Mouse (Mus musculus) forebrain, embryonic 11.5 days (tissue): ENCODE measurements around the gene Wbp2nl. TPM values are rescaled to one million over a fixed set of nuclear protein-coding genes. Genes with fewer than 3 reads are reported as not detected.

Experiments
- ATAC-seq: fragments of 200-750 bp; cut with Nextera tagmentation; replicated peaks from 2 replicates; pipeline ENCODE4 v1.8.0; 2017; ENCODE audit warnings: moderate TSS enrichment; ENCODE audit not compliant: low FRiP score
- DNase-seq: peaks from one replicate; pipeline ENCODE4 v3.0.0-alpha.2; 2017; ENCODE audit warnings: low spot score
- H3K27ac ChIP-seq: fragments of 300-500 bp; sonication (generic); 2 replicates; pipeline ENCODE4 v1.5.1; 2014; ENCODE audit warnings: low read depth, low read length
- H3K27me3 ChIP-seq: fragments of 300-500 bp; sonication (generic); 2 replicates; pipeline ENCODE4 v1.6.1; 2014; ENCODE audit warnings: mild to moderate bottlenecking, low read length, mixed read lengths; ENCODE audit not compliant: control insufficient read depth, insufficient read depth
- H3K36me3 ChIP-seq: fragments of 300-500 bp; sonication (generic); 2 replicates; pipeline ENCODE4 v1.6.1; 2014; ENCODE audit warnings: mild to moderate bottlenecking, low read length, moderate library complexity, mixed read lengths; ENCODE audit not compliant: control insufficient read depth, insufficient read depth
- H3K4me1 ChIP-seq: fragments of 300-500 bp; sonication (generic); replicated peaks from 2 replicates; pipeline ENCODE4 v1.6.1; 2014; ENCODE audit warnings: low read length, mixed read lengths; ENCODE audit not compliant: control insufficient read depth, insufficient read depth
- H3K4me2 ChIP-seq: fragments of 300-500 bp; sonication (generic); 2 replicates; pipeline ENCODE4 v1.6.1; 2014; ENCODE audit warnings: low read depth, mild to moderate bottlenecking, low read length, moderate library complexity, mixed read lengths; ENCODE audit not compliant: severe bottlenecking
- H3K4me3 ChIP-seq: fragments of 300-500 bp; sonication (generic); 2 replicates; pipeline ENCODE4 v1.5.1; 2014; ENCODE audit warnings: low read depth, low read length
- H3K9ac ChIP-seq: fragments of 300-500 bp; sonication (generic); 2 replicates; pipeline ENCODE4 v1.6.1; 2014; ENCODE audit warnings: low read length
- H3K9me3 ChIP-seq: fragments of 300-500 bp; sonication (generic); 2 replicates; pipeline ENCODE4 v1.6.1; 2016; ENCODE audit warnings: low read length, mixed read lengths; ENCODE audit not compliant: control insufficient read depth
- WGBS: fragments of 180-500 bp; shearing (Covaris S2); extraction: QIAGEN DNeasy Blood & Tissue Kit; methylation state at CpG from one replicate; pipeline ENCODE4 v1.1.7; 2014; 5-methylcytosine and 5-hydroxymethylcytosine counted together
- polyA plus RNA-seq: library from polyadenylated mRNA; unstranded; fragments of >200 nt; fragmentation: Nextera tagmentation; extraction: Ambion mirVana; gene quantifications from 2 replicates; pipeline ENCODE4 v1.2.1, GENCODE M21; 2014

The Wbp2nl gene
- polyA plus RNA-seq, 1 experiment from 2014 or later: not detected

DNA sequence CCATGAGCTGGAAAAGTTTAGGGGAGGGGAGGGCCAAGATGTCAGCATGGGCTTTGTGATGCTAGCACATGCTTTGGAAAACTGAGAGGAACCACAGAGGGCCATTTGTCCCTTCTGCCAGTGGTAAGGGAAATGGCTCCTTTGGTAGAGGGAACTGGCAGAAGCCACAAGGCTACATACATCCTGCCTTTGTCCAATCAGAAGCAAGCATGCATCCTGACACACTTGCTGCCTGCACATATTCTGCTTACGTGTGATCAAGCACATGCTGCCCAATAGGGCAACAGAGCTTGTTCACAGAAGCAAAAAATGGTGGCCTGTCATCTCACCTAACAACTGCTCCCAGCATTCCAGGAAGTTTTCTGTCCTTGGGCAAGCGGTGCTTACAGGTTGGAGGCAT, 26.6 kb downstream of the Wbp2nl start:
- 87% methylated on average over 2 of the region's 2 CpGs for WGBS
- Histone ChIP-seq H3K4me3 (no peak overlapping the region), H3K4me1 (no peaks in the 10 kb centered on the region), H3K9ac (no peak overlapping the region), H3K36me3 (no peaks in the 10 kb centered on the region; the same call in 1 of the 2 replicates), H3K27ac (no peak overlapping the region), H3K4me2 (no peak overlapping the region), H3K27me3 (no peaks in the 10 kb centered on the region), H3K9me3 (no peaks in the 10 kb centered on the region)
- DNase-seq (no peak), ATAC-seq (no peak)

DNA sequence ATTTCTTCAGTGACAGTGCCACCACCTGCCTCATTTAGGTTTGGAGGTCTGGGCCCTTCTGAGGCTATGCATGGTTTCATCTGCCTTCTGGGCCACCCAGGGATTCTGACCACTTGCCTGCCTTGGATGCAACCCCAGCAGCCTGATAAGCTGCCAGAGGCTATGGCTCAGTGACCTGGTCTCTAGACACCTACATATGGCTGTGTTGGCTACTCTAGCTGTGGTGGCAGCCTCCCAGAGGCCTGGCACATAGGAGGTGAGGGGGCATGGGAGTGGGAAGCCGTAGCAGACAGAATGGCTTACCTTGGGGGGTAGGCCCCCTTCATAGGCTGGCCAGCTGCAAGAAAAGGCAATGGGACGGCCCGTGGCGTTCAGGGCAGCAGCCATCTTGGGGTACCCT, 36.4 kb downstream of the Wbp2nl start:
- Histone ChIP-seq H3K27me3 (peaks cover 4% of the 10 kb centered on the region; the same call in 1 of the 2 replicates), H3K27ac (no peak overlapping the region), H3K9me3 (no peaks in the 10 kb centered on the region), H3K4me3 (no peak overlapping the region), H3K4me1 (peaks cover 7% of the 10 kb centered on the region; the same call in 1 of the 2 replicates), H3K4me2 (no peak overlapping the region), H3K36me3 (no peaks in the 10 kb centered on the region), H3K9ac (no peak overlapping the region)
- 96% methylated on average over 4 of the region's 4 CpGs for WGBS
- no peak for DNase-seq
- ATAC-seq: no peak

DNA sequence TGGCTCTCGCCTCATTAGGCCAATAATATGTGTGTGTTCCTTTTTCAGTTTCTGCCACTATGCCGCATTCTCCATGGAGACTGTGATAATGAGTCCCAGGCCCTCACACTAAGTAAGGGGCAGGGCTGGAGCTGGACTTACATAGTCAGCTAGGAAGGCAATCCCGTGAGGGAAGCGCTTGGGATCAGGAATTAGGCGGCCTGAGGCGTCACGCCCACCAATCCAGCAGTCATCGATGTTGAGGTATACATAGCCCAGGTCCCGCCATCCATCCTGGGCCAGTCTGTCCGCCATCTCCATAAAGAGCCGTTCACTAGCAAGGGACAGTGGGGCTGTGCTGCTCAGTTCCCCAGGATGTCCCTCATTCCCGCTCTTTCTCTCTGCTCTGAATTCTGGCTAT, 37.9 kb downstream of the Wbp2nl start:
- DNase-seq (no peak), ATAC-seq (no peak)
- Histone ChIP-seq H3K4me2 (no peak overlapping the region), H3K9me3 (no peaks in the 10 kb centered on the region), H3K9ac (no peak overlapping the region), H3K4me1 (peaks cover 11% of the 10 kb centered on the region; the same call in 1 of the 2 replicates), H3K27me3 (peaks cover 9% of the 10 kb centered on the region; the same call in 1 of the 2 replicates), H3K4me3 (no peak overlapping the region), H3K27ac (no peak overlapping the region), H3K36me3 (no peaks in the 10 kb centered on the region)
- 77% methylated on average over 12 of the region's 12 CpGs for WGBS

DNA sequence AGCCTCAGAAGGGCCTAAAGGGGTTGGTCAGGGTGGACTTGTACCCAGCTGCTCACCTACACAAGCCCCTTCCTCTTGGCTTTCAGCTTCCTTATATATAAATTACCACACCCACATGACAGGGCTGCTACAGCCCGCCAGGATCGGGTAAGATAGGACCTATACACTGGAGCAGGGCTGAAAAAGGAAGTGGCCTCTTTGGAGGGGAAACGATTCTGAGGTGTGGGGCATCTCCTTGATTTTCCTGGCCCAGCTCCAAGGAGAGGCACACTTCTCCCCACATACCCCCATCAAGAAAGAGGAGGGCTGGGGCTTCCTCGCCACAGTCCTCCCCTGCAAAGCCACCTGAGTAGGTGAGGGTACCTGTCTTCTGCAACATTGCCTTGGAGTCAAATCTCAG, 39.1 kb downstream of the Wbp2nl start:
- 52% methylated on average over 4 of the region's 4 CpGs for WGBS
- Histone ChIP-seq H3K9me3 (no peaks in the 10 kb centered on the region), H3K4me1 (peaks cover 11% of the 10 kb centered on the region; the same call in 1 of the 2 replicates), H3K27ac (no peak overlapping the region), H3K36me3 (no peaks in the 10 kb centered on the region), H3K4me3 (peak overlapping the region; percentile 44), H3K27me3 (peaks cover 9% of the 10 kb centered on the region; the same call in 1 of the 2 replicates), H3K4me2 (peak overlapping the region; percentile 71), H3K9ac (peak overlapping the region; percentile 55)
- no peak for DNase-seq
- ATAC-seq: no peak

DNA sequence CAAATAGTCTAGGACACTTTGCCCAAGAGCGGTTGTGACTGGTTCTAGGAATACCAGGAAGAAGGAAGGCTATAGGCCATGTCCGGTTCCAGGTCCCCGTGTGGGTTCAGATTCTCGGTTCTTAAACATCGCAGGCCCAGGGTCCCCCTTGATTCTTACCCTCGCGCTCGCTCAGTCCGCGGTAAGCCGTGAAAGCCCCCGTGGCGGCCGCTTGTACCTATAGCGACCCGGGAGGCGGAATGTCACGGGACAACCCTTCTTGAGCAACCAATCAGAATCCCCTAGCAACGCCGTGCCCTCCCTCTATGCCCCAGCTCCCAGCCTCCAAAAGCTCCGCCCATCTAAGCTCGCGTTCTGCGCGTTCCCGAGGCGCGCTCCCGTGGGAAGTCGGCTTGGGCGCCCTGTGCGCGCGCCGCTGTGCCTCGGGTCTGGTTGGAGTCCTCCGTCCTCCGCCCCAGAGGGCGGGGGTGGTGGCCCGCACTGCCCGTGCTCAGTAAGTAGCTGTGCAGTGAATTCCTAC, 39.9 kb downstream of the Wbp2nl start, which contains the start of the genes Naga, Pheta2 and Smdt1:
Gene Naga (minus strand): TSS at position 333 of the 520 bp plus-strand sequence.
Gene Pheta2 (plus strand): TSS at position 350 of the 520 bp plus-strand sequence.
Gene Smdt1 (plus strand): TSS at position 367 of the 520 bp plus-strand sequence.
- peak within 1 kb of the TSS; percentile 71 for H3K4me2 ChIP-seq
- H3K9me3 ChIP-seq: no peaks in the 10 kb centered on the region
- H3K27me3 ChIP-seq: peaks cover 9% of the 10 kb centered on the region; the same call in 1 of the 2 replicates
- peak; percentile 92 for ATAC-seq
- DNase-seq: peak; percentile 97
- peaks cover 11% of the 10 kb centered on the region; the same call in 1 of the 2 replicates for H3K4me1 ChIP-seq
- no peaks in the 10 kb centered on the region for H3K36me3 ChIP-seq
- no peak within 1 kb of the TSS for H3K27ac ChIP-seq
- WGBS: under 1% methylated on average over 41 of the region's 41 CpGs
- peak within 1 kb of the TSS; percentile 55 for H3K9ac ChIP-seq
- H3K4me3 ChIP-seq: peak within 1 kb of the TSS; percentile 44

DNA sequence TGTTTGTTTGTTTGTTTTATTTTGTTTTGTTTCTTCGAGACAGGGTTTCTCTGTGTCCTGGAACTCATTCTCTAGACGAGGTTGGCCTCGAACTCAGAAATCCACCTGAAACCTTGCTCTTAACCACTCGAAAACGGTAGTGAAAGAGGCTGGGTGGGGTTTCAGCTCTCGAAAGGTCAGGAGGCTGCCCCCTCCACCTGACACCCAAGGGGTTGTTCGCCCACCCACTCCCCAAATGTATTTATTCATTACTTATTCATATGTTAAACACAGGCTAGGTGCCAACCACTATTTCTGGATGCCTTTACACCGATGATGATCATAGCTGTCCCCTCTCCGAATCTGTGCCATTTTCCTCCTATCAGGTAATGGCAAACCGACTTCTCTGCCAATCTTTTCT, 40.4 kb downstream of the Wbp2nl start:
- no peak for ATAC-seq
- Histone ChIP-seq H3K4me1 (peaks cover 11% of the 10 kb centered on the region; the same call in 1 of the 2 replicates), H3K27me3 (peaks cover 9% of the 10 kb centered on the region; the same call in 1 of the 2 replicates), H3K4me3 (peak overlapping the region; percentile 44), H3K27ac (no peak overlapping the region), H3K4me2 (peak overlapping the region; percentile 71), H3K9me3 (no peaks in the 10 kb centered on the region), H3K9ac (peak overlapping the region; percentile 55; the same call in 1 of the 2 replicates), H3K36me3 (no peaks in the 10 kb centered on the region)
- WGBS: 58% methylated on average over 10 of the region's 10 CpGs
- DNase-seq: no peak

DNA sequence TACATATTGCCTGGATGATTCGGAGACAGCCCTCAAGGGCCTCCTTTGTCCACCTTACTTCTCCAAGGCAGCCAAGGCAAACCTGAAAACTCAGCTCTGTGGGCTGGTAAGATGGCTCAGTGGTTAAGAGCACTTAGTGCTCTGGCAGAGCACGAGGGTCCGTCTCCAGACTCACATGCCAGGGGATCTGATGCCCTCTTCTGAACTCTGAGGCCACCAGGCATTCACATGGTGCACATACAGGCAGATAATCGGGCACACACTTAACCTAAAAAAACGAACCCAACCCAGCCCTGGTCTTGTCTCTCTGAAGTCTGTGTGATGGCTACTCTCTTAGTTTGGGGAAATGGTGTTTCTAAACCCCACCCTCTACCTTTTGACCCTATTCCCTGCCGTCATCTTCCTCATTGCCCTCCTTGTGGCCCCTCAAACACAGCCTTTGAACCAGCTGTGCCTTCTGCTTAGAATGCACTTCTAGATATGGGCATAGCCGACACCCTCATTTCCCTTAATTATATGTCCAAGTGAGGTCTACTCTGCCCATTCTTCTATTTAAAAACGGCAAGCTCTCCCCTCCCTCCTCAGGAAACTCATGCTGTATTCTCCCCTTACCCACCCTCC, 41.0 kb downstream of the Wbp2nl start:
- peaks cover 11% of the 10 kb centered on the region; the same call in 1 of the 2 replicates for H3K4me1 ChIP-seq

DNA sequence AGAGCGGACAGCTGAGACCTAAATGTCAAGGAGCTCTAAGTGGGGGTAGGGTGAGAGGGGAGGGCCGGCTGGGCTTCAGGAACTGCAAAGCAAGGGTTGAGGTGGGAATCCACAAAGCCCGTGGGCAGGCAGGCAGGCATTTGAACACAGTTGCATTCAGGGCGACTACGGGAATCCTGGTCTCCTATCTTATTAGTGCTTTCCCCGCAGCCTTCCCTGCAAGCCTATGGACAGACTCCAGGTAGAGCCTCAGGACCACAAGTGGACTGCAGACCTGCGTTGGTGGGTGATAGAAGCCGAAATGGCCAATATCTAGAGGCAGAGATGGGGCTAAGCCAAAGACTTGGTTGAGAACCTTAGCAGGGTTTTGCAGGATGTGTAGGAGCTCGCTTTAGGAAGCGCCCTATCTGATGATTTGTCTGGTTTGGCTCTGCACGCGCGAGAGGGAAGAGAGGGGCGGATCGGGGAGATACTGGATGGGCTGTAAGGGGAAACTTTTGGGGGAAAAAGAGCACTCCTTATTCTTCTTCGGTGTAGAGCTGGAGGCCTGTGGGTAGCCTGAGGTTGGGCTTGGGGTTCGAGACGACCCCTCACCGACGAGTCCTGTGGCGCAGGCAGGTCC, 41.8 kb downstream of the Wbp2nl start:
- H3K4me1 ChIP-seq: peaks cover 11% of the 10 kb centered on the region; the same call in 1 of the 2 replicates
- H3K27ac ChIP-seq: no peak overlapping the region

More for the DNA sequence above, 41.0 kb downstream of the Wbp2nl start:
- H3K27ac ChIP-seq: no peak overlapping the region
- ATAC-seq (no peak), DNase-seq (no peak)
- H3K27me3 ChIP-seq: peaks cover 9% of the 10 kb centered on the region; the same call in 1 of the 2 replicates
- no peaks in the 10 kb centered on the region for H3K36me3 ChIP-seq
- H3K9me3 ChIP-seq: no peaks in the 10 kb centered on the region
- H3K4me2 ChIP-seq: no peak overlapping the region
- H3K9ac ChIP-seq: no peak overlapping the region
- H3K4me3 ChIP-seq: no peak overlapping the region
- WGBS: 77% methylated on average over 8 of the region's 8 CpGs

More for the DNA sequence above, 41.8 kb downstream of the Wbp2nl start:
- ATAC-seq (no peak), DNase-seq (no peak)
- H3K36me3 ChIP-seq: no peaks in the 10 kb centered on the region
- peak overlapping the region; percentile 47 for H3K4me2 ChIP-seq
- 39% methylated on average over 21 of the region's 21 CpGs for WGBS
- peak overlapping the region; percentile 60 for H3K9ac ChIP-seq
- peaks cover 9% of the 10 kb centered on the region; the same call in 1 of the 2 replicates for H3K27me3 ChIP-seq
- peak overlapping the region; percentile 30 for H3K4me3 ChIP-seq
- no peaks in the 10 kb centered on the region for H3K9me3 ChIP-seq
